ENCODE assay signal across 8 mouse cellular contexts in the genomic region with DNA sequence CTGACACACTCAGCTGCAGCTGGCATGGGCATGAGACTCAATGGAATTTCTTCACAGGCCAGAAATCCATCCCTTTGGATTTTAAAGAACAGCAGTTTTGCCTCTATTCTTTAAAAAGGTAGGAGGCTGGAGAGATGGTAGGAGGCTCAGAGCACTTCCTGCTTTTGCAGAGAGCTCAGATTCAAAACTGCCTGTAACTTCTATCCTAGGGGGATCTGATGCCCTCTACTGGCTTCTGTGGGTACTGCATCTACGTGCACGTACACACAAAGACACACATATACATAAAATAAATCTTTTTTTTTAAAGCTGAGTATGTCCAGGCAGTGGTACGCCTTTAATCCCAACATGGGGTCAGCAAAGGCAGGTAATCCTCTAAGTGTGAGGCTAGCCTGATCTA. TPM values are rescaled to one million over a fixed set of nuclear protein-coding genes. Genes with fewer than 3 reads are reported as not detected.
A peak's percentile ranks its signal among the peaks of the same experiment; 100 is the strongest.
DNase-seq lines count a peak whose midpoint lies in the region; ATAC-seq and TF ChIP-seq lines count a peak whose summit lies in the region.

No protein-coding gene starts in this region.

- H3K4me1 ChIP-seq in heart, embryonic 12.5 days (replicated peaks): peaks cover 15% of the 10 kb centered on the region
- H3K4me1 ChIP-seq in forebrain, embryonic 14.5 days (ENCODE audit: control insufficient read depth, insufficient read depth, low read length): peaks cover 17% of the 10 kb centered on the region
- H3K4me1 ChIP-seq in intestine, postnatal 0 days (replicated peaks; ENCODE audit: control insufficient read depth, insufficient read depth, low read length): no peaks in the 10 kb centered on the region
- H3K4me1 ChIP-seq in midbrain, embryonic 16.5 days (ENCODE audit: control insufficient read depth, insufficient read depth, low read length): peaks cover 13% of the 10 kb centered on the region

- no peak overlapping the region for H3K9ac ChIP-seq in heart, embryonic 12.5 days
- no peak overlapping the region for H3K9ac ChIP-seq in forebrain, embryonic 14.5 days (ENCODE audit: low read length)
- no peak overlapping the region for H3K9ac ChIP-seq in intestine, postnatal 0 days (ENCODE audit: low read depth, low read length)
- H3K9ac ChIP-seq in midbrain, embryonic 16.5 days (ENCODE audit: low read depth, low read length): no peak overlapping the region

- WGBS in heart, embryonic 12.5 days: 78% methylated on average over 3 of the region's 3 CpGs
- WGBS in forebrain, embryonic 14.5 days: 75% methylated on average over 3 of the region's 3 CpGs
- WGBS in intestine, postnatal 0 days: 88% methylated on average over 3 of the region's 3 CpGs
- WGBS in midbrain, embryonic 16.5 days: 81% methylated on average over 3 of the region's 3 CpGs

- no peak overlapping the region for H3K4me3 ChIP-seq in heart, embryonic 12.5 days
- no peak overlapping the region for H3K4me3 ChIP-seq in forebrain, embryonic 14.5 days (ENCODE audit: low read depth, low read length)
- H3K4me3 ChIP-seq in intestine, postnatal 0 days (ENCODE audit: low read depth, low read length): no peak overlapping the region
- H3K4me3 ChIP-seq in midbrain, embryonic 16.5 days (ENCODE audit: low read depth, low read length): no peak overlapping the region

- no peaks in the 10 kb centered on the region for H3K27me3 ChIP-seq in heart, embryonic 12.5 days (replicated peaks)
- H3K27me3 ChIP-seq in forebrain, embryonic 14.5 days (replicated peaks; ENCODE audit: control insufficient read depth, insufficient read depth, low read length): no peaks in the 10 kb centered on the region
- H3K27me3 ChIP-seq in intestine, postnatal 0 days (replicated peaks; ENCODE audit: control insufficient read depth, insufficient read depth, low read length): no peaks in the 10 kb centered on the region
- H3K27me3 ChIP-seq in midbrain, embryonic 16.5 days (ENCODE audit: control insufficient read depth, insufficient read depth, low read depth, low read length): no peaks in the 10 kb centered on the region

- intact Hi-C loops in heart, postnatal 25 days (cut with DNase I): no loop called here

- peak; percentile 66 for TF ChIP-seq CTCF in intestine, postnatal 0 days (IDR thresholded peaks at IDR 0.05; ENCODE audit: low read depth)

- no peak overlapping the region for H3K4me2 ChIP-seq in heart, embryonic 12.5 days
- H3K4me2 ChIP-seq in forebrain, embryonic 14.5 days (ENCODE audit: low read length): 0 out of 2 replicates have a peak overlapping the region, but pooled peaks have one; percentile 13
- H3K4me2 ChIP-seq in intestine, postnatal 0 days (replicated peaks; ENCODE audit: low read depth): no peak overlapping the region
- no peak overlapping the region for H3K4me2 ChIP-seq in midbrain, embryonic 16.5 days (ENCODE audit: low read length)

- ATAC-seq in heart, embryonic 12.5 days (ENCODE audit: insufficient number of reproducible peaks, low FRiP score): no peak
- ATAC-seq in forebrain, embryonic 14.5 days: peak; percentile 18; the same call in 1 of the 2 replicates
- no peak for ATAC-seq in intestine, postnatal 0 days
- no peak for ATAC-seq in midbrain, embryonic 16.5 days

- no peaks in the 10 kb centered on the region for H3K9me3 ChIP-seq in heart, embryonic 12.5 days (replicated peaks)
- H3K9me3 ChIP-seq in forebrain, embryonic 14.5 days (replicated peaks; ENCODE audit: control insufficient read depth, low read length): no peaks in the 10 kb centered on the region
- no peaks in the 10 kb centered on the region for H3K9me3 ChIP-seq in intestine, postnatal 0 days (ENCODE audit: control insufficient read depth)
- H3K9me3 ChIP-seq in midbrain, embryonic 16.5 days (replicated peaks; ENCODE audit: control insufficient read depth, low read length, poor library complexity, severe bottlenecking): no peaks in the 10 kb centered on the region

- no peak for DNase-seq in heart, postnatal 25 days (ENCODE audit: low spot score)
- peak; percentile 60 for DNase-seq in NIH3T3 (ENCODE audit: low read depth)
- DNase-seq in forebrain, embryonic 14.5 days (ENCODE audit: low spot score): peak; percentile 70
- DNase-seq in thymus, postnatal 4 days: peak; percentile 54
- no peak for DNase-seq in urinary bladder, adult 2 months (ENCODE audit: low spot score)

- no peaks in the 10 kb centered on the region for H3K36me3 ChIP-seq in heart, embryonic 12.5 days
- no peaks in the 10 kb centered on the region for H3K36me3 ChIP-seq in forebrain, embryonic 14.5 days (ENCODE audit: control insufficient read depth, insufficient read depth, low read length)
- H3K36me3 ChIP-seq in intestine, postnatal 0 days (ENCODE audit: control insufficient read depth, insufficient read depth): no peaks in the 10 kb centered on the region
- H3K36me3 ChIP-seq in midbrain, embryonic 16.5 days (ENCODE audit: control insufficient read depth, insufficient read depth, low read length): no peaks in the 10 kb centered on the region

- H3K27ac ChIP-seq in heart, embryonic 12.5 days (ENCODE audit: poor library complexity, severe bottlenecking): peak overlapping the region; percentile 25; the same call in 1 of the 2 replicates
- peak overlapping the region; percentile 70 for H3K27ac ChIP-seq in forebrain, embryonic 14.5 days (ENCODE audit: low read depth, low read length)
- H3K27ac ChIP-seq in intestine, postnatal 0 days (ENCODE audit: low read depth, low read length): no peak overlapping the region
- peak overlapping the region; percentile 30; the same call in 1 of the 2 replicates for H3K27ac ChIP-seq in midbrain, embryonic 16.5 days (ENCODE audit: low read length)

RNA-seq across cellular contexts. Expression of a gene that starts 19.2 kb away (rescaled TPM):
- polyA plus RNA-seq in heart, embryonic 12.5 days (2016; fragmentation: Nextera tagmentation; extraction: Ambion mirVana): 28.4 and 28.8 TPM in 2 replicates
- 1 to 10 TPM; 7.8 to 8.3 TPM for total RNA-seq in heart, postnatal 25 days (2021)
- polyA plus RNA-seq in forebrain, embryonic 14.5 days (2014; fragmentation: Nextera tagmentation; extraction: Ambion mirVana): 65.5 and 70.1 TPM in 2 replicates
- polyA plus RNA-seq in intestine, postnatal 0 days (2015; fragmentation: Nextera tagmentation; extraction: Ambion mirVana): 18.1 and 18.5 TPM in 2 replicates
- polyA plus RNA-seq in midbrain, embryonic 16.5 days (2015; fragmentation: Nextera tagmentation; extraction: Ambion mirVana): 36.1 and 40.2 TPM in 2 replicates
- 64.0 and 72.1 TPM in 2 replicates for polyA plus RNA-seq in urinary bladder, adult 2 months (2012; rRNA removed)

Comparison
In these comparisons a context has a peak if more than half of its experiments do, and no peak if none do; other contexts are left out.
1. DNase-seq: peak in NIH3T3 (single experiment), forebrain, embryonic 14.5 days (single experiment) and thymus, postnatal 4 days (single experiment); none in heart, postnatal 25 days (single experiment) and urinary bladder, adult 2 months (single experiment).